Mouse (Mus musculus) spleen, adult 2 months (tissue): ENCODE measurements around the gene Trim2. TPM values are rescaled to one million over a fixed set of nuclear protein-coding genes. Genes with fewer than 3 reads are reported as not detected.

Source experiments
- DNase-seq, 2 experiments: peaks; one replicate each; pipeline versions ENCODE4 v3.0.0 to v3.0.0-alpha.2; 2012 to 2021; ENCODE audit warnings: low spot score in 2 of 2, low read depth in 1 of 2
- H3K27ac ChIP-seq: fragments of 200-500 bp; 2 replicates; pipeline ENCODE4 v1.5.1; 2012; ENCODE audit warnings: low read length, inconsistent platforms; ENCODE audit not compliant: insufficient read depth
- H3K27me3 ChIP-seq: fragments of 200-500 bp; 2 replicates; pipeline ENCODE4 v1.6.1; 2012; ENCODE audit warnings: mild to moderate bottlenecking, moderate library complexity, low read length, inconsistent platforms; ENCODE audit not compliant: control insufficient read depth, insufficient read depth
- H3K36me3 ChIP-seq: fragments of 200-500 bp; 2 replicates; pipeline ENCODE4 v1.6.1; 2012; ENCODE audit warnings: mild to moderate bottlenecking, low read length, inconsistent platforms; ENCODE audit not compliant: control insufficient read depth, insufficient read depth
- H3K4me1 ChIP-seq: fragments of 200-500 bp; 2 replicates; pipeline ENCODE4 v1.6.1; 2011; ENCODE audit warnings: inconsistent platforms; ENCODE audit not compliant: control insufficient read depth, insufficient read depth, insufficient read length
- H3K4me3 ChIP-seq: fragments of 200-500 bp; 2 replicates; pipeline ENCODE4 v1.5.1; 2011; ENCODE audit warnings: mild to moderate bottlenecking, inconsistent platforms; ENCODE audit not compliant: insufficient read depth, insufficient read length; ENCODE audit errors: extremely low read depth
- CTCF ChIP-seq: fragments of 200-500 bp; IDR thresholded peaks from 2 replicates; pipeline ENCODE4 v1.5.1; 2011; ENCODE audit warnings: mild to moderate bottlenecking, inconsistent platforms; ENCODE audit not compliant: insufficient read depth, insufficient read length, insufficient replicate concordance; ENCODE audit errors: extremely low read depth
- POLR2A ChIP-seq: fragments of 200-500 bp; IDR thresholded peaks from 2 replicates; pipeline ENCODE4 v1.6.1; 2011; ENCODE audit warnings: low read depth, low read length, inconsistent platforms
- WGBS: fragments of 180-500 bp; shearing (Covaris S2); methylation state at CpG from one replicate; pipeline ENCODE4 v1.1.7; 2018; 5-methylcytosine and 5-hydroxymethylcytosine counted together
- polyA plus RNA-seq: library from polyadenylated mRNA; depleted of rRNA; stranded (reverse); fragments of >200 nt; gene quantifications from 2 replicates; pipeline ENCODE4 v1.2.3, GENCODE M21; 2012

Trim2 gene
- polyA plus RNA-seq, 1 experiment = 5.7 TPM

DNA sequence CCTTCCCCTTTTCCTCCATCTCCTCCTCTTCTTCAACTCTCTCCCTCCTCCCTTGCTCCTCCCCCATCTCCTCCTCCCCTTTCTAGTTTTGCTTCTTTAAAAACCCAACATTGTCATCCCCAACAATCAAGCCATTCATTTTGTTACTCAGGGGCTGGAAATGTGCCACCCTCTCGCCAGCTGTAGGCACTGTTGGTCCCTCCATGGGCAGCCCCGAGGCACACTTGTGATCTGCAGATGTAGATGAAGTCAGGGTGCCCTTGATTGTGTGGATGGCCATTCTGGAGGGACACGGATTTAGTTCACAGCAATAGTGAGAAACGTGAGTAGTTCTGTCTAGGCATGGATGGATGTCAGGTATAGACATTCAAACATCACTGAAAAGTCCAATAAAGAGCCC is 17.7 kb downstream of the Trim2 start:
- DNase-seq = no peak
- H3K4me3 ChIP-seq = no peak overlapping the region
- no peaks in the 10 kb centered on the region for H3K4me1 ChIP-seq
- no peak overlapping the region for H3K27ac ChIP-seq
- TF ChIP-seq CTCF = no peak
- TF ChIP-seq POLR2A = no peak
- H3K27me3 ChIP-seq = no peaks in the 10 kb centered on the region
- no peaks in the 10 kb centered on the region for H3K36me3 ChIP-seq
- 87% methylated on average over 4 of the region's 4 CpGs for WGBS

DNA sequence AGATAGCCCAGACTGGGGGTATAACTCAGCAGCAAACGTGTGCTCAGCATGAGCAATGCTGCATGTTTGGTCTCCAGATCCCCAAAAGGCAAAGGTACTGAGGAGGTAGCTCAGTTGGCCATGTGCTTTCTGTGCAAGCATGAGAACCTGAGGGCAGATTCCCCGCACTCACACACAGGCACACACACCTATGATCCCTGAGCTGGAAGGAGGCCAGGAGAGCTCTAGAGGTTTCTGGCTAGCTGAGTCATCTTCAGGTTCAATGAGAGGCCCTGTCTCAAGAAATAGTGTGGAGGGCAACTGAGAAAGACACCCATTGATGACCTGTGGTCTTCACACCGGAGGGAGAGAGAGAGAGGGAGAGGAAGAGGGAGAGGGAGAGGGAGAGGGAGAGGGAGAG is 19.4 kb downstream of the Trim2 start:
- DNase-seq = no peak
- H3K27ac ChIP-seq = no peak overlapping the region
- no peaks in the 10 kb centered on the region for H3K27me3 ChIP-seq
- WGBS = 66% methylated on average over 2 of the region's 3 CpGs
- H3K4me3 ChIP-seq = no peak overlapping the region
- TF ChIP-seq POLR2A = no peak
- no peak for TF ChIP-seq CTCF
- H3K36me3 ChIP-seq = no peaks in the 10 kb centered on the region
- H3K4me1 ChIP-seq = no peaks in the 10 kb centered on the region

- Histone ChIP-seq H3K27ac (no peak overlapping the region), H3K4me3 (no peak overlapping the region), H3K27me3 (no peaks in the 10 kb centered on the region), H3K36me3 (no peaks in the 10 kb centered on the region), H3K4me1 (no peaks in the 10 kb centered on the region)
- no peak for DNase-seq
- WGBS = 85% methylated on average over 5 of the region's 5 CpGs
- TF ChIP-seq POLR2A = no peak
- TF ChIP-seq CTCF = no peak
These were observed 20.4 kb downstream of the Trim2 start for GRCm38 (mm10) chr3:84286311-84286710.

- Histone ChIP-seq H3K27me3 (no peaks in the 10 kb centered on the region), H3K36me3 (no peaks in the 10 kb centered on the region), H3K4me3 (no peak overlapping the region), H3K4me1 (no peaks in the 10 kb centered on the region), H3K27ac (no peak overlapping the region)
- 89% methylated on average over 3 of the region's 3 CpGs for WGBS
- no peak for DNase-seq
- no peak for TF ChIP-seq POLR2A
- TF ChIP-seq CTCF = no peak
These were observed 21.9 kb downstream of the Trim2 start for GRCm38 (mm10) chr3:84284796-84285195.

GRCm38 (mm10) chr3:84283524-84283923 is 23.2 kb downstream of the Trim2 start:
- TF ChIP-seq CTCF = no peak
- no peak for TF ChIP-seq POLR2A
- Histone ChIP-seq H3K27ac (no peak overlapping the region), H3K4me1 (no peaks in the 10 kb centered on the region), H3K36me3 (no peaks in the 10 kb centered on the region), H3K27me3 (no peaks in the 10 kb centered on the region), H3K4me3 (no peak overlapping the region)
- no peak for DNase-seq
- WGBS = 73% methylated on average over 8 of the region's 8 CpGs

DNA sequence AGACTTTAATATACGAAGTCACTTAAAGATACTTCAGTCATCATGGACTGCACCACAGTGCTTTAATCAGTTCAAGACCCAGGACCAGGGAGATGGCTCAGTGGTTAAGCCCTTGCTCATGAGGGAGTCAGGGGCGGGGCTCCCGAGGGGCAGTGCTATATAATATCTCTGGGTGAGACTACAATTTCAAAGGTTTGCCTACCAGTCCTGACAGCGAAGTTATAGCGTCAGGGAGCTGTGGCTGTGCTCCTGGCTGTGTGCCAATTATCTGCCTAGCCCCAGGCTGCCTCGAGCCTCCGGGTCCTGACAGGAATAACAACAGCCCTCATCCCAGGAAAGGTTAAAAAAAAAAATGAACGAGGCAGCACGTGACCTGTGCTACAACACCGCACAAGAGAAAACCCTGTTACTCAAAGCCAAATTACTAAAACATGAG is 24.7 kb downstream of the Trim2 start:
- WGBS = 63% methylated on average over 10 of the region's 10 CpGs
- Histone ChIP-seq H3K4me1 (no peaks in the 10 kb centered on the region), H3K36me3 (no peaks in the 10 kb centered on the region), H3K27me3 (no peaks in the 10 kb centered on the region), H3K27ac (no peak overlapping the region), H3K4me3 (no peak overlapping the region)
- no peak for DNase-seq
- TF ChIP-seq POLR2A (no peak), CTCF (no peak)

- DNase-seq = no peak
- WGBS = 84% methylated on average over 4 of the region's 4 CpGs
- Histone ChIP-seq H3K4me1 (no peaks in the 10 kb centered on the region), H3K27me3 (no peaks in the 10 kb centered on the region), H3K36me3 (no peaks in the 10 kb centered on the region), H3K27ac (no peak overlapping the region), H3K4me3 (no peak overlapping the region)
- no peak for TF ChIP-seq CTCF
- no peak for TF ChIP-seq POLR2A
These were observed 27.9 kb downstream of the Trim2 start for GRCm38 (mm10) chr3:84278809-84279208.

- no peak overlapping the region for H3K4me3 ChIP-seq
- no peak for TF ChIP-seq POLR2A
- no peak for TF ChIP-seq CTCF
- H3K4me1 ChIP-seq = no peaks in the 10 kb centered on the region
- H3K27me3 ChIP-seq = no peaks in the 10 kb centered on the region
- no peak for DNase-seq
- WGBS = 94% methylated on average over 4 of the region's 4 CpGs
- H3K27ac ChIP-seq = no peak overlapping the region
- H3K36me3 ChIP-seq = no peaks in the 10 kb centered on the region
These were observed 31.6 kb downstream of the Trim2 start for GRCm38 (mm10) chr3:84275124-84275523.
